Mouse (Mus musculus) megakaryocyte, embryonic 14.5 days (primary cell): ENCODE data around the gene Peg10.

Source experiments
- FLI1 ChIP-seq: IDR thresholded peaks from 2 replicates; pipeline ENCODE4 v1.6.1; 2012; ENCODE audit warnings: low read length, inconsistent platforms, mixed read lengths
- GATA1 ChIP-seq: IDR thresholded peaks from 3 replicates; pipeline ENCODE4 v1.6.1; 2012; ENCODE audit warnings: mixed read lengths, low read length, inconsistent platforms, borderline replicate concordance

GRCm38 (mm10) chr6:4738717-4739116, 8.4 kb upstream of the Peg10 start:
- TF ChIP-seq FLI1 (no peak), GATA1 (no peak)
